Mouse (Mus musculus): ENCODE measurements around the gene Cyp17a1.

DNA sequence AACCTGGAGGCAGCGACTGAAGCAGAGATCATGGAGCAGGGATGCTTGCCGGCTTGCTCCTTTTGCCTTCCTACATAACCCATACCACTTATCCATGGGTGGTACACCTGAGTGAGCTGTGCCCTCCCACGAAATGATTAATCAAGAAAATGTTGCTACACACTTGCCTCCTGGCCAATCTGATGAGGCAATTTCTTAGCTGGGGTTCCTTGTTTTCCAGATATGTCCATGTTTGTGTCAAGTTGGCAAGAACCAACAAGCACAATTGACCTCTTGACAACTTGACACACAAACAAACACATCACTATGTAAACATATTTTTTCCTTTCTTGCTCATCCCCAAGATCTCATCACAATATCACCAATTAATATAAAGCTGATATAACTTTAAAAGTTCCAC, 2.7 kb upstream of the Cyp17a1 start:
- TF ChIP-seq CTCF (IDR thresholded peaks at IDR 0.05; ENCODE audit: low read depth) (no peak), EP300 (IDR thresholded peaks at IDR 0.05; ENCODE audit: low read depth) (no peak)

All from liver, postnatal 0 days (tissue).